Mouse (Mus musculus) embryonic stem cell, embryonic (primary cell): ENCODE results near the gene Anapc4.

Experiments
- CTCF ChIA-PET, 4 experiments: fragments of 300-600 bp in 2 of 4; fragments of 350-600 bp in 2 of 4; sonication (Branson Sonifier 250); formaldehyde crosslinking; loops; one replicate each; lab custom pipeline; 2022; ENCODE audit warnings: inconsistent platforms in 2 of 4; lab: Charles Lee
- POLR2A ChIA-PET, 4 experiments: fragments of 300-600 bp in 2 of 4; fragments of 350-600 bp in 2 of 4; sonication (Branson Sonifier 250); formaldehyde crosslinking; loops; one replicate each; lab custom pipeline; 2022; ENCODE audit warnings: antibody characterized with exemption in 4 of 4, inconsistent platforms in 1 of 4; lab: Charles Lee

Gene Anapc4

DNA sequence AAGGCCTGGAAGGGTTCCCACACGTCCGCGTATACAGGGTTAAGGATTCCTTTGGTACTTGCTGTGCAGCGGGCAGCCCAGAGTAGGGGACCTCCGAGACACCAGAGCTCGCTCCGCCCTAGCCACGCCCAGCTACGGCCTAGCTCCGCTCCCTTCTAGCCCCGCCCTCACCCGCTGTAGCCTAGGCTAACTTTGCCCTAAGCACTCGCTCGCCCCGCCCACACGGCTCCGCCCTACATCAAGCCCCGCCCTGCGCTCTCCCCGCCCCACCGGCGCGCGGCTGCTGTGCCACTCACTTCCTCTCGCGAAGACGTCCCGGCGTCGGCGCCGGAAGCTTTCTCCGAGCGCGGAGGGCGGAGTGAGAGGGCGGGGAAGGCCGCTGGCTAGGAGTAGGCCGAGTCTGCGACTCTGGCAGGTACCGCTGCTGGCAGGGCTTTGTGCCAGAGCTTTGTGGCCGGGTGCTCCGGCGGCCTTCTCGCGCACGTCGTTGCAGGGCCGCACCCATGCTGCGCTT is at the start of gene Anapc4:
TSS of gene Anapc4 (plus strand) at position 252 of the 514 bp plus-strand sequence.
- ChIA-PET CTCF (interaction anchor here (0.6 to 2.1 kb wide), 13 partner anchors 12 to 714 kb away, joined by 3 to 13 read pairs (median 3); no protein-coding TSS in a partner anchor), POLR2A (interaction anchor here (0.5 to 3.7 kb wide), 63 partner anchors 9 to 1164 kb away, joined by 3 to 34 read pairs (median 4); partner anchors contain the start of genes Dhx15 (in 4 of the 4), Smim20 (in 1 of the 4), Stim2 (in 1 of the 4) and Zcchc4 (in 1 of the 4))

DNA sequence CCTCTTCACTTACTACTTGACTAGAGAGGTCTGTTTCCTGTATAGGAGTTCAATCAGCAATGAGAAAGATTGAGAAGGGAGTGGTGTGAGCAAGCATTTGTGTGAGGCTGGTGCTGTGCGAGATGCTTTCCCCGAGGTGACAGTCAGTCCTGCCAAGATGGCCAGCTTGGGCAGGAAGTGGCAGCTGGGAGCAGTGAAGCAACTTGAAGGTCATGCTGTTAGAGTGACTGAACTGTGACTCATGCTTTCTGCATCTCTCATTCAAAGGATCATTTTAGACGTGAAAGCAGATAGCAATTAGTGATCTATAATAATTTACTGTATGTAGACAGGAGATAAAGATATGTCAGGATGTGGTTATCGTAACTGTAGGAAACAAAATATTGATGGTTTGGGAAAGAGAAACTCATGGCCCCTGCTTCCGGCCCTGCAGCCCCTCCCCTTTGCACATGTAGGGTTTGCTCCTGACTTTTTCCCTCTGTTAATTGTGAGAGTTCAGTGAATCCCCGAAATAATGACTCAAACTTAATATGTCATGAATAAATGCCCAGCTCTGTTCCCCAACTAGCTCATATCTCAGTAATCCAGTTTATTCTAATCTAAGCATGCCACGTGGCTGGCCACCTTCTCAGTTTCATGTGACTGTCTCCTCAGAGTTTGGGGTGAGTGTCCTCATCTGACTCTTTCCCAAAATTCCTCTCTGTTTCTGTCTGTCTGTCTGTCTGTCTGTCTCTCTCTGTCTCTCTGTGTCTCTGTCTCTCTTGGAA is 47.1 kb upstream of the Anapc4 start:
- ChIA-PET POLR2A (interaction anchor here in 1 of 4 experiments (1.0 kb wide), 1 partner anchor 596 kb away, joined by 3 read pairs; the partner anchor contains the start of gene Dhx15), CTCF (no interaction called here)

DNA sequence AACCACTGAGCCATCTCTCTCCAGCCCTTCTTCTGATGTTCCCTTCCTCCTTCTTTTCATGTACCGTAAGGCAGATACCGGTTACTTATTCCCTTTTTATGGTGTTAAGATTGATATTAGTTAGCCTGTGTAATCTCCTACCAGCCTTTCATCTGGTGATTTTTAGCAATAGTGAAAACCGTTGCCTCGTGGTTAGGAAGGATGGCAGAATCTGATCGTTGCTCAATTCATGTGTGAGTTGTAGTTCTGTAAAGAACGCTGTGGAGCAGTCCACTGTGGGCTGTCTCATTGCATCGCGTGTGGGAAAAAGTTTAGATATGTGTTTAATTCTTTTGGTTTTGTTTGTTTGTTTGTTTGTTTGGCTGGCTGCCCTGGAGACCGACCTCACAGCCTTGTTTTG is 40.6 kb upstream of the Anapc4 start:
- POLR2A ChIA-PET = interaction anchor here in 2 of 4 experiments (0.6 to 1.7 kb wide), 7 partner anchors 10 to 808 kb away, joined by 3 to 6 read pairs (median 5); partner anchors contain the start of gene Anapc4 (in 1 of the 2)
- CTCF ChIA-PET = interaction anchor here in 1 of 4 experiments (1.1 kb wide), 1 partner anchor 10 kb away, joined by 3 read pairs; no protein-coding TSS in a partner anchor

DNA sequence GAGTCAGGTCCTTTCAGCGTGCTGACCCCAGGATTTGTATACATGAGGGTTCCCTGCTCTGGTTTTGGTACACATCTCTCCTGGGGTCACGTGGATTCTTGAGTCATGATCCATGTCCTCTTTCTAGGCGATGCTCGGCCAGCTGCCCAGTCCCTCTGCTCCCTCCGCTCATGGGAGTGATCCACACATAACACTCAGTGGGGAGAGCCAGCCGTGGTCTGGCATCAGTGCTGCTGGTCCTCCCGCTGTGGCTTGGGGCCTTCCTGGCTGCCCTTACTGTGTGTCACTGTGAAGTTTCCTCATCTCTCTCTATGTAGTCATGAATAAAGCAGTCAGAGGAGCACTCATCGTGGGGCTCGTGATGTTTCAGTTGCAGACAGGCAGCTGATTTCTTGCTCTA is 39.7 kb upstream of the Anapc4 start:
- ChIA-PET CTCF (interaction anchor here in 1 of 4 experiments (1.1 kb wide), 1 partner anchor 11 kb away, joined by 3 read pairs; no protein-coding TSS in a partner anchor), POLR2A (interaction anchor here in 2 of 4 experiments (0.6 to 1.7 kb wide), 7 partner anchors 11 to 420 kb away, joined by 3 to 6 read pairs (median 5); partner anchors contain the start of gene Sel1l3 (in 1 of the 2))

DNA sequence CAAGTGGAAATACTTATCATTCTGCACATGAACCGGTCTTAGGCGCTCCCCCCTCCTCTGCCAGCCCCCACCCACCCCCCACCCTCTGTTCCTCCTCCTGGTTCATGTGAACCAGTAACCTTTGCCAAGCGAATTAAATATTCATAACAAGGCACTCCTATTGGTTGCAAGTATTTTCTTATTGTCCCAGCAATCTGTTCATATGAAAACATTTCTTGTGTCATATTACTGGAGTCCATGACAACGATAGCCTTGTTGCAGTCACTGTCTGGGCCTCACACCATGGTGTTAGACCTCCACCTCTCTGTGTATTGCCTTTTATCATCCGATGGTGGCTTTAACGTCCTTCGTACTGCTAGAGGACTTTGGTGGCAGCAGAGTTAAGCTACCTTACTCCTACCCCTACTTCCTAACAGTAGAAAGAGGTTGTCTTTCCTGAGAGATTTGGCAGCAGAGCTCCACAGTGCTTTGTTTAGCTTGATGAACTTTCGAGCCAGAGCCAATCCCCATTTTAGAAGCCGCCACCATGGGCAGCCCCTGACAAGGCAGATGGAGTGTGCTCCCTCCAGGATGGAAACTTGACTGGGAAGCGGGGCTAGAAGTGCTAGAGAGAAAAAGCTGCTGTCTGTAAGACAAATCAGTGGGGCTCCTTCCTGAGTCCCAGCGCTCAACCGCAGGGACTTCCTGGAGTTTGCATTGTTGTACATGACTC is 34.4 kb upstream of the Anapc4 start:
- CTCF ChIA-PET = no interaction called here
- POLR2A ChIA-PET = interaction anchor here in 1 of 4 experiments (0.6 to 2.1 kb wide), 3 partner anchors 10 to 482 kb away, joined by 3 to 4 read pairs (median 3); no protein-coding TSS in a partner anchor

DNA sequence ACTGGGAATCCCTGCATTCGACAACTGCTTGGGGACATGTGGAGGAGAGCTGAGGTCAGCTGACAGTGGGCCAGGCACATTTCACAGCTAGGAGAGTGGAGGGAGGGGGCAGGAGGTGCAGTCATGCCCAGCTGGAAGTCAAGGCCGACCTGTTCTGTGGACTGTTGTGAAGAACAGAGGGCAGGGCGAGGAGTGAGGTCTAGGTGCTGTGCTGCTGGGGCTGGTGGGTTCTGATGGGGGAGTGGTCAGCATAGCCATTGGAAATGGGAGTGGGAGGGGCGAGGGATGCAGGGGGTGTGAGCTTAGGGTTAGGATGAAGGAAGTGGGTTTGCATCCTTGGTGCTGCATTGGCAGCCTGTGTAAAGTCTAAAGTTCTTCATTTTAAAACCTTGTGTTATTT is 28.0 kb upstream of the Anapc4 start:
- CTCF ChIA-PET = interaction anchor here in 1 of 4 experiments (0.6 to 1.2 kb wide), 2 partner anchors 16 to 1303 kb away, joined by 3 to 5 read pairs; no protein-coding TSS in a partner anchor
- POLR2A ChIA-PET = interaction anchor here in 2 of 4 experiments (0.5 to 1.5 kb wide), 6 partner anchors 12 to 28 kb away, joined by 3 to 4 read pairs (median 3); partner anchors contain the start of gene Anapc4 (in 1 of the 2)

- ChIA-PET CTCF (interaction anchor here in 1 of 4 experiments (0.6 to 1.2 kb wide), 2 partner anchors 15 to 1304 kb away, joined by 3 to 5 read pairs; no protein-coding TSS in a partner anchor), POLR2A (interaction anchor here in 2 of 4 experiments (0.5 to 1.1 kb wide), 3 partner anchors 15 to 23 kb away, joined by 3 read pairs; no protein-coding TSS in a partner anchor)
Measured at GRCm38 (mm10) chr5:52806349-52806748, 27.5 kb upstream of the Anapc4 start.

- CTCF ChIA-PET = interaction anchor here in 1 of 4 experiments (0.6 to 1.2 kb wide), 3 partner anchors 15 to 618 kb away, joined by 3 to 4 read pairs (median 3); no protein-coding TSS in a partner anchor
Measured at GRCm38 (mm10) chr5:52807030-52807429, 26.8 kb upstream of the Anapc4 start.

DNA sequence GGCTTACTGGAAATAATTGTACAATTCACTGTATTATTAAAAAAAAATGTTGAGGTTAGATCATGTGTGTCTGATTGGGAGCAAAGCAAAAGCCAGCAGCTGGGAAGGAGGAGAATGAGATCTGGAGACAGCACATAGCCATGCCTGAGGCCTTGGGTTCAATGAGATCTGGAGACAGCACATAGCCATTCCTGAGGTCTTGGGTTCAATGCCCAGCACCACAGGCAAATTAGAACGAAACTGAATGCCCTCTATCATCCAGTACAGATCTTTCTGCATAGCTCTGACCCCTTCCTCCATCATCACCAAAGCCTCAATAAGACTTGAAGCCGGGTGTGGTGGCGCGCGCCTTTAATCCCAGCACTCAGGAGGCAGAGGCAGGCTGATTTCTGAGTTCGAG is 23.4 kb upstream of the Anapc4 start:
- ChIA-PET CTCF (interaction anchor here in 1 of 4 experiments (0.5 kb wide), 1 partner anchor 11 kb away, joined by 3 read pairs; no protein-coding TSS in a partner anchor), POLR2A (interaction anchor here in 2 of 4 experiments (0.6 to 1.3 kb wide), 4 partner anchors 10 to 194 kb away, joined by 3 to 4 read pairs (median 3); no protein-coding TSS in a partner anchor)

More at GRCm38 (mm10) chr5:52807030-52807429, 26.8 kb upstream of the Anapc4 start:
- POLR2A ChIA-PET = interaction anchor here in 1 of 4 experiments (0.6 kb wide), 1 partner anchor 28 kb away, joined by 3 read pairs; no protein-coding TSS in a partner anchor

DNA sequence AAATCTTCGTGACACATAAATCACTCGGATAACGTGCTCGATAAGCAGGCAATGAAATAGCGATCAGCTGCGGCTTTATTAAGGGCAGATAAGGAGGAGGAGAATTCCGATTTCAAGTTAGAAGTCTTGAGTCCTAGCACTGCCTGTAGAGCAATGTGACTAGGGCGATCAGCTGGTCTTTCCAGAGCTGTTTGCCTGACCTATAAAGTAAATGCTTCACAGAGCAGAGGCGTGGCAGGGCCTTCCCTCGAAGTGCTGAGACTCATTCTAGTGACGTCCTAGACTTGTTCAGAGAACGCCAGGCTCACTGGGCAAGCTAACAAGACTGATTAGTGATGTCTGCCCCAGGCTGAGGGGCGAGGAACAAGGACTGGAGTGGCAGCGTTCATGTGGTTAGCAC is 22.8 kb upstream of the Anapc4 start:
- ChIA-PET CTCF (interaction anchor here in 2 of 4 experiments (0.5 to 1.2 kb wide), 2 partner anchors 10 to 70 kb away, joined by 3 read pairs; partner anchors contain the start of gene Pi4k2b (in 1 of the 2)), POLR2A (interaction anchor here in 2 of 4 experiments (0.7 to 1.3 kb wide), 3 partner anchors 9 to 34 kb away, joined by 3 to 4 read pairs (median 3); no protein-coding TSS in a partner anchor)

DNA sequence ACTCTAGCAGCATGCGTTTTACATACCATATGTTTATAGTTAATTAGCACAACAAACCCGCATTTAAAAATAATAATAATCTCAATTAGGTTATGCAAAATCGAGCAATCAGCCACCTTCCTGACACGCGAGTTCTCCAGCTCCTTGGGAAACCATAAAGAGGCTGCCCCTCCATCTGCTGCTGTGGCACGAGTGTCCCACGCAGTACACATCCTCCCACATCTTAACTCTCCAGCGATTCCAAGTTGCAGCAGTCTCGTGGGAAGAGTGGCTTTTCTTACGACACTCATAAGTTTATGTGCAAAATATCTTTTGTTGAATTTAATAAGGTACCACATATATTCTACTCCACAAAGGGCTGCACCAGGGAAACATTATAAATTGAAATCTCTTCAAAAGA is 21.4 kb upstream of the Anapc4 start:
- ChIA-PET CTCF (interaction anchor here in 1 of 4 experiments (0.8 kb wide), 1 partner anchor 9 kb away, joined by 3 read pairs; no protein-coding TSS in a partner anchor), POLR2A (interaction anchor here in 1 of 4 experiments (0.7 kb wide), 1 partner anchor 21 kb away, joined by 3 read pairs; the partner anchor contains the start of gene Anapc4)

DNA sequence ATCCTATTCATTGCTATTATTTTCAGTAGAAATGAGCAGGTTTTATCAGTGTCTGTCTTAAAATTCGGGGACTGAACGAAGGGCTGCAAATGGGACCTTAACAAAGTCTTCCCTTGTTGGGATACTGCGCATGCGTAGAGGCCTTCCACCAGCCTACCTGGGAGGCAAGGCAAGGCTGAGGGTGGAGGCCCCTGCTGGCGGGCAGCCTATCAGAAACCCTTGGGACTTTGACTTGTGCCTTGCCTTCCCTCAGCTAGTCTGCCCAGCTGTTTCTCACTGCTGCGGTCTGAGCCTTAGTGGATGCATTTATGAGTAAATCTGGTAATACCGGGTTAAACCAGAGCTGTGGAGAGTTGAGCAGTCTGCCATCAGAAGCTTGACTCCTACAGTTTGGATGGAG is 20.5 kb upstream of the Anapc4 start:
- CTCF ChIA-PET = interaction anchor here in 3 of 4 experiments (0.6 to 0.9 kb wide), 3 partner anchors 8 kb away, joined by 3 to 4 read pairs (median 3); no protein-coding TSS in a partner anchor
- POLR2A ChIA-PET = interaction anchor here in 1 of 4 experiments (1.3 kb wide), 1 partner anchor 21 kb away, joined by 5 read pairs; the partner anchor contains the start of gene Anapc4

- ChIA-PET POLR2A (interaction anchor here in 2 of 4 experiments (0.7 to 1.8 kb wide), 4 partner anchors 13 to 172 kb away, joined by 3 to 4 read pairs (median 3); partner anchors contain the start of gene Anapc4 (in 1 of the 2)), CTCF (no interaction called here)
Measured at GRCm38 (mm10) chr5:52818676-52819075, 15.1 kb upstream of the Anapc4 start.

DNA sequence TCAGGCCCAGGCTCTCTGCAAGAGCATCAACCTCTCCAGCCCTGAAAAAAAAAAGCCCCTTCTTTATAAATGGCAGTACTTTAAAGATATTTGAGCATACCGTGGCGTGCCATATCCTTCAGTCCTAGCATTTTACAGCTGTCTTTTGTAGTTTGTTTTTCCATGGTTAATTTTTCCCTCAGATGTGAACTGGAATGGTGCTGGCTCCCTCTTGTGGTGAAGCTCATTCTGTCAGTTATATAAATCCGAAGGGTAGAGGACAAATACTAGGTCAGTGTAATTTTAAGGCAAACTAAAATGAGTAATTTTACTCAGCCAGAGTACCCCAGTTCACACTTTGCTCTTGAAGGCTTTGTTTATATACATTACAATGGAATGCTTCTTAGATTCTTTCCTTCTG is 12.1 kb upstream of the Anapc4 start:
- CTCF ChIA-PET = interaction anchor here (0.6 to 1.9 kb wide), 25 partner anchors 8 to 1009 kb away, joined by 3 to 13 read pairs (median 3); partner anchors contain the start of gene Anapc4 (in 4 of the 4)

GRCm38 (mm10) chr5:52827923-52828322 is 5.9 kb upstream of the Anapc4 start:
- ChIA-PET POLR2A (interaction anchor here in 1 of 4 experiments (1.0 kb wide), 1 partner anchor 18 kb away, joined by 3 read pairs; no protein-coding TSS in a partner anchor), CTCF (interaction anchor here in 1 of 4 experiments (1.7 kb wide), 1 partner anchor 28 kb away, joined by 4 read pairs; no protein-coding TSS in a partner anchor)

More for the DNA sequence above, 12.1 kb upstream of the Anapc4 start:
- POLR2A ChIA-PET = interaction anchor here in 2 of 4 experiments (0.6 to 1.5 kb wide), 7 partner anchors 11 to 298 kb away, joined by 3 to 7 read pairs (median 3); partner anchors contain the start of gene Anapc4 (in 2 of the 2)

DNA sequence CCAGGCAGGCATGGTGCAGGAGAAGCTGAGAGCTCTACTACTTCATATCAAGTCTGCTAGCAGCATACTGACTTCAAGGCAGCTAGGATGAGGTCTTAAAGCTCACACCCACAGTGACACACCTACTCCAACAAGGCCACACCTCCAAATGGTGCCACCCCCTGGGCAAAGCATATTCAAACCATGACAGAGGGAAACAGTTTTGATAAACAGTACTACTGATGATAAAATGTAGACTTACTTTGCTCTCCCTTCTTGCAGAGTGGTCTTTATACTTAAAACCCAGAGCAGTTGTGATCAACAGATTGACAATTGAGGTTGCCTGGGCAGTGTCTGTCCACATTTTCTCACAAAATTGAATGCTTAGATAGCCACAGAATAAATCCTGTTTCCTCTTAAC is 807 bp upstream of the Anapc4 start:
- CTCF ChIA-PET = interaction anchor here in 3 of 4 experiments (0.6 to 2.1 kb wide), 6 partner anchors 11 to 319 kb away, joined by 3 to 13 read pairs (median 7); no protein-coding TSS in a partner anchor
- POLR2A ChIA-PET = interaction anchor here in 3 of 4 experiments (0.6 to 3.7 kb wide), 45 partner anchors 8 to 1165 kb away, joined by 3 to 34 read pairs (median 4); partner anchors contain the start of genes Dhx15 (in 3 of the 3), Smim20 (in 1 of the 3), Stim2 (in 1 of the 3) and Zcchc4 (in 1 of the 3)
